Mouse (Mus musculus): ENCODE data around the gene Arl10. TPM values are rescaled to one million over a fixed set of nuclear protein-coding genes. Genes with fewer than 3 reads are reported as not detected.
A peak's percentile ranks its signal among the peaks of the same experiment; 100 is the strongest.

The Arl10 gene
- polyA plus RNA-seq, 1 experiment = 24.8 TPM

DNA sequence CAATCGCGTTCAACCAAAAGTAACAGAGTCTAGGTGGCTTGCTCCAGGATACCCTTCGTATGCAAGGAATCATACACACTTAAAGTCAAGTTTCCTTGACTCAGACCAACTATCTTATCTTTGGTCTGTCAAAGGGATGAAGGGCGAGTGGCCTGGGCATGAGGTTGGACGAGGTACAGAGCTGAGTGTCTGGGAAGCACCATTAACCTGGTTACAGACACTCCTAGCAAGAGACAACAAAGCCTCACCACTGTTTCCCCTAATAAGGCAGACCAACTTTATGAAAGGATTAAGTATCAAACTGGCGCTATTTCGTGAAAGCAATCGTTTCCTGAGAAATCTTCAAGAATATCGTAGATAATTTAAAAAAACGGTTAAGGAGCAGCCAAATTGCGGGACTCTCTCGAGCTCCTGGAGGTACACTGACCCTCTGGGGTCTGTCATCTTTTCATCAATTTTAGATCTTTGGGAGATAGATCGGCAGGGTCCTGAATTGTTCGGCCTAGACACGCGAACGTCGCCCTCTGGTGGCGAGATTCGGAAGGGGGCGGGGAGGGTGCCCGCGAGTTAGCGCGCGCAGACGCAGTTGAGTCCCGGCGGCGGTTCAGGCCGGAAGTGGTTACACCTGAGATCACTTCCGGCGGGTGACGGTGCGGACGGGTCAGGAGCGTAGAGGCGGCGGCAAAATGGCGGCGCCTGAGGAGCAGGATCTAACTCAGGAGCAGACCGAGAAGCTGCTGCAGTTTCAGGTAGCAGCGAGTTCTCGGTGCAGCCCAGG, 46.5 kb downstream of the Arl10 start, which contains the start of gene Faf2:
Gene Faf2 (plus strand): TSS at position 630 of the 778 bp plus-strand sequence.
- Histone ChIP-seq H3ac (ENCODE audit: control insufficient read depth, insufficient read length, low read depth) (peak within 1 kb of the TSS; percentile 94), H3K36me3 (ENCODE audit: control insufficient read depth, insufficient read depth) (no peaks in the 10 kb centered on the region), H3K79me2 (ENCODE audit: control insufficient read depth, insufficient read depth) (peaks cover 47% of the 10 kb centered on the region), H3K79me3 (ENCODE audit: low read depth) (peaks cover 44% of the 10 kb centered on the region), H3K27me3 (ENCODE audit: control insufficient read depth, insufficient read depth, insufficient read length) (no peaks in the 10 kb centered on the region), H3K4me3 (ENCODE audit: insufficient read depth, poor library complexity, severe bottlenecking) (peak within 1 kb of the TSS; percentile 98)
- peak; percentile 87 for TF ChIP-seq CTCF (IDR thresholded peaks at IDR 0.05; ENCODE audit: control insufficient read depth, insufficient read depth, insufficient read length)
- TF ChIP-seq FOSL1 (IDR thresholded peaks at IDR 0.05; ENCODE audit: insufficient read depth, low read length, poor library complexity, severe bottlenecking) = no peak
- no peak for TF ChIP-seq MYOG (IDR thresholded peaks at IDR 0.05; ENCODE audit: control insufficient read depth, extremely low read depth, insufficient read length)
- TF ChIP-seq MYOD1 (IDR thresholded peaks at IDR 0.05; ENCODE audit: control insufficient read depth, insufficient read length, low read depth) = no peak
- no peak for TF ChIP-seq CEBPB (IDR thresholded peaks at IDR 0.05; ENCODE audit: low read depth)
- no peak for TF ChIP-seq MAX (IDR thresholded peaks at IDR 0.05)
- no peak for TF ChIP-seq USF1 (IDR thresholded peaks at IDR 0.05; ENCODE audit: low read depth)

DNA sequence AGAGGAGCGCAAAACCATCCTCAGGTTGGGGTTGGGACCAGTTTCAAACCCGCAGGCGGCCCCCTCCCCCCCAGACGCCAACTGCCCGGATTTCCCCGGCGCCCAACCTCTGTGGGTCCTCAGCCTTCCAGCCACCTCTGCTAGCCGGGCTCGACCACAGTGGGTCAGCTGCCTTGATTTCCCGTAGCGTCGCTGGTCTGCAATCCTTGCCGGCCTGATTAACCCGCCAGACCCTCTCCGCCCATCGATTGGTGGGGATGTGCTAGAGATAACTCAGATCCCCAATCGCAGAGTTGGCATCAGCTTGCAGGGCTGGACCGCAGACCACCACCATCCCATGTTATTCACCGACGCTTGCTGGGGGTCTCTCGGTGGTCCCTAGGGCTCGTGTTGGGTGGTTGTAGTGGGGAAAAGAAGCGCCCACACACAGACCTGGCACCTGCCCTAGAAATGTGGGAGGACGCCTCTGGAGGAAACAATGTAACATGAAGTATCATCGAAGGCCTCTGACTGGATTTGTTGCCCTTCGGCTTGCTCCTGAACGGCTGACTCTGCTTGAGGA, 47.2 kb downstream of the Arl10 start:
- Histone ChIP-seq H3K27me3 (ENCODE audit: control insufficient read depth, insufficient read depth, insufficient read length) (no peaks in the 10 kb centered on the region), H3K36me3 (ENCODE audit: control insufficient read depth, insufficient read depth) (no peaks in the 10 kb centered on the region), H3ac (ENCODE audit: control insufficient read depth, insufficient read length, low read depth) (peak overlapping the region; percentile 94), H3K4me3 (ENCODE audit: insufficient read depth, poor library complexity, severe bottlenecking) (peak overlapping the region; percentile 98), H3K79me2 (ENCODE audit: control insufficient read depth, insufficient read depth) (peaks cover 54% of the 10 kb centered on the region), H3K79me3 (ENCODE audit: low read depth) (peaks cover 51% of the 10 kb centered on the region)
- TF ChIP-seq USF1 (IDR thresholded peaks at IDR 0.05; ENCODE audit: low read depth) = no peak
- TF ChIP-seq MYOD1 (IDR thresholded peaks at IDR 0.05; ENCODE audit: control insufficient read depth, insufficient read length, low read depth) = no peak
- TF ChIP-seq MAX (IDR thresholded peaks at IDR 0.05) = no peak
- no peak for TF ChIP-seq MYOG (IDR thresholded peaks at IDR 0.05; ENCODE audit: control insufficient read depth, extremely low read depth, insufficient read length)
- no peak for TF ChIP-seq CTCF (IDR thresholded peaks at IDR 0.05; ENCODE audit: control insufficient read depth, insufficient read depth, insufficient read length)
- no peak for TF ChIP-seq CEBPB (IDR thresholded peaks at IDR 0.05; ENCODE audit: low read depth)
- no peak for TF ChIP-seq FOSL1 (IDR thresholded peaks at IDR 0.05; ENCODE audit: insufficient read depth, low read length, poor library complexity, severe bottlenecking)

DNA sequence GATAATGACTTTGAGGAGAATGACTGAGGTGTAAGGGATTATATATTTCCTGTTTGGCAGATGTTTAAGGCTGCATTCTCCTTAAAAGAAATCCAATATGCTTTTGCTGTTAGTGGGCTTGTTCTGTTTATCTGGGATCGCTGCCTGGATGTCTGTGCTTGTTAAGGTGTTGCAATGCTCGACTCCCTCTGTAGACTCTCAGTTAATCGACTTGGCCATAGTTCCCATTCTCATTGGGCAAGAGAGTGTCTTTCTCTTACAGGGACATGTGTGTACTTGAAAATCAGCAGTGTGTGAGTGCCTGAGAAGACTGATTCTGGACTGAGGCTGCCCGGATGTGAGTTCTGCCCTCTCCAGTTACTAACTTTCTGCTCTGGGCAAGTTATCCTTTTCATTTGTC, 54.3 kb downstream of the Arl10 start:
- no peak for TF ChIP-seq USF1 (IDR thresholded peaks at IDR 0.05; ENCODE audit: low read depth)
- Histone ChIP-seq H3K4me3 (ENCODE audit: insufficient read depth, poor library complexity, severe bottlenecking) (no peak overlapping the region), H3K27me3 (ENCODE audit: control insufficient read depth, insufficient read depth, insufficient read length) (no peaks in the 10 kb centered on the region), H3K79me3 (ENCODE audit: low read depth) (peaks cover 83% of the 10 kb centered on the region), H3K36me3 (ENCODE audit: control insufficient read depth, insufficient read depth) (peaks cover 15% of the 10 kb centered on the region), H3ac (ENCODE audit: control insufficient read depth, insufficient read length, low read depth) (no peak overlapping the region), H3K79me2 (ENCODE audit: control insufficient read depth, insufficient read depth) (peaks cover 97% of the 10 kb centered on the region)

Small RNA genes lying within 50 kb of the gene (microRNA-seq; reads per million reads assigned to microRNA genes)
- not detected for gene Gm24195 (ENCODE audit: borderline microRNAs expressed)

Other genes starting within 250 kb of the Arl10 start
- 9.0 TPM for gene Cplx2, start 203.7 kb upstream of the Arl10 start, polyA plus RNA-seq (2012; fragmentation: generic; extraction: Trizol)
- 70.8 TPM for gene Thoc3, start 106.2 kb upstream of the Arl10 start, polyA plus RNA-seq (2012; fragmentation: generic; extraction: Trizol)
- gene Simc1, start 71.2 kb upstream of the Arl10 start, polyA plus RNA-seq (2012; fragmentation: generic; extraction: Trizol) = 6.6 TPM
- 62.8 TPM for gene 4833439L19Rik, start 9.6 kb upstream of the Arl10 start, polyA plus RNA-seq (2012; fragmentation: generic; extraction: Trizol)
- gene Nop16, start 15.1 kb downstream of the Arl10 start, polyA plus RNA-seq (2012; fragmentation: generic; extraction: Trizol) = 87.4 TPM
- 144 TPM for gene Higd2a, start 15.2 kb downstream of the Arl10 start, polyA plus RNA-seq (2012; fragmentation: generic; extraction: Trizol)
- gene Cltb, start 36.3 kb downstream of the Arl10 start, polyA plus RNA-seq (2012; fragmentation: generic; extraction: Trizol) = 32.3 TPM
- gene Faf2, start 46.8 kb downstream of the Arl10 start, polyA plus RNA-seq (2012; fragmentation: generic; extraction: Trizol) = 33.5 TPM
- gene Rnf44, start 118.9 kb downstream of the Arl10 start, polyA plus RNA-seq (2012; fragmentation: generic; extraction: Trizol) = 30.0 TPM
- gene Cdhr2, start 126.4 kb downstream of the Arl10 start, polyA plus RNA-seq (2012; fragmentation: generic; extraction: Trizol) = 0.01 TPM
- gene Gprin1, start 174.9 kb downstream of the Arl10 start, polyA plus RNA-seq (2012; fragmentation: generic; extraction: Trizol) = 0.20 TPM
- not detected for gene Sncb, start 191.6 kb downstream of the Arl10 start, polyA plus RNA-seq (2012; fragmentation: generic; extraction: Trizol)
- gene Eif4e1b, start 209.0 kb downstream of the Arl10 start, polyA plus RNA-seq (2012; fragmentation: generic; extraction: Trizol) = not detected
- gene Tspan17, start 214.4 kb downstream of the Arl10 start, polyA plus RNA-seq (2012; fragmentation: generic; extraction: Trizol) = 26.6 TPM

Data from C2C12 (cell line).